Mouse (Mus musculus) gonadal fat pad, adult 2 months (tissue): Measurements from ENCODE around the gene Olfr1532-ps1. TPM values are rescaled to one million over a fixed set of nuclear protein-coding genes. Genes with fewer than 3 reads are reported as not detected.
"Not testable (repeated sequence)": the region's sequence is repeated elsewhere in the genome, so short reads cannot be mapped to it uniquely, and the experiment has no call there.

Source experiments
- DNase-seq: peaks from one replicate; pipeline ENCODE4 v3.0.0-alpha.2; 2012; ENCODE audit warnings: low read depth
- polyA plus RNA-seq: library from polyadenylated mRNA; depleted of rRNA; stranded (reverse); fragments of >200 nt; gene quantifications from 2 replicates; pipeline ENCODE4 v1.2.3, GENCODE M21; 2012; rRNA removed

Olfr1532-ps1 gene
- not detected in 2 replicates for polyA plus RNA-seq

- DNase-seq: no peak
Observed at GRCm38 (mm10) chr7:106907676-106908075, at the start of gene Olfr1532-ps1. TSS of gene Olfr1532-ps1 (plus strand) at chr7:106908001.

GRCm38 (mm10) chr7:106862885-106863284 is 44.9 kb upstream of the Olfr1532-ps1 start, which contains the start of gene Olfr704:
TSS of gene Olfr704 (plus strand) at chr7:106863185.
- DNase-seq: no peak

- no peak for DNase-seq
Observed at GRCm38 (mm10) chr7:106876791-106877190, 31.0 kb upstream of the Olfr1532-ps1 start, which contains the start of gene Olfr705. TSS of gene Olfr705 (minus strand) at chr7:106876891.

- no peak for DNase-seq
Observed at GRCm38 (mm10) chr7:106888062-106888461, 19.7 kb upstream of the Olfr1532-ps1 start, which contains the start of gene Olfr706. TSS of gene Olfr706 (minus strand) at chr7:106888162.

- DNase-seq: not testable (repeated sequence)
Observed at GRCm38 (mm10) chr7:106901141-106901540, 6.7 kb upstream of the Olfr1532-ps1 start, which contains the start of gene Olfr707. TSS of gene Olfr707 (minus strand) at chr7:106901241.

GRCm38 (mm10) chr7:106920961-106921360 is 13.2 kb downstream of the Olfr1532-ps1 start:
- DNase-seq: not testable (repeated sequence)

- DNase-seq: no peak
Observed at GRCm38 (mm10) chr7:106932119-106932518, 24.3 kb downstream of the Olfr1532-ps1 start, which contains the start of gene Olfr709-ps1. TSS of gene Olfr709-ps1 (minus strand) at chr7:106932219.

GRCm38 (mm10) chr7:106948212-106948611 is 40.4 kb downstream of the Olfr1532-ps1 start, which contains the start of gene Olfr710:
TSS of gene Olfr710 (minus strand) at chr7:106948312.
- DNase-seq: no peak

- DNase-seq: no peak
Observed at GRCm38 (mm10) chr7:106963837-106964236, 56.0 kb downstream of the Olfr1532-ps1 start, which contains the start of gene Olfr6. TSS of gene Olfr6 (minus strand) at chr7:106963937.

Other genes with a start within 250 kb of the Olfr1532-ps1 start
- gene Olfr693, start 227.4 kb upstream of the Olfr1532-ps1 start, polyA plus RNA-seq: not detected in 2 replicates
- gene Olfr694, start 216.2 kb upstream of the Olfr1532-ps1 start, polyA plus RNA-seq: not detected in 2 replicates
- not detected in 2 replicates for gene Olfr695, start 191.6 kb upstream of the Olfr1532-ps1 start, polyA plus RNA-seq
- gene Olfr697, start 165.6 kb upstream of the Olfr1532-ps1 start, polyA plus RNA-seq: not detected in 2 replicates
- gene Olfr698, start 152.6 kb upstream of the Olfr1532-ps1 start, polyA plus RNA-seq: not detected in 2 replicates
- not detected in 2 replicates for gene Olfr699, start 114.8 kb upstream of the Olfr1532-ps1 start, polyA plus RNA-seq
- gene Olfr700, start 99.2 kb upstream of the Olfr1532-ps1 start, polyA plus RNA-seq: not detected in 2 replicates
- gene Olfr701, start 93.9 kb upstream of the Olfr1532-ps1 start, polyA plus RNA-seq: 0.14 TPM in 1 of 2 replicates, not detected in the other
- not detected in 2 replicates for gene Olfr702, start 74.1 kb upstream of the Olfr1532-ps1 start, polyA plus RNA-seq
- gene Olfr703, start 64.6 kb upstream of the Olfr1532-ps1 start, polyA plus RNA-seq: not detected in 2 replicates
- not detected in 2 replicates for gene Olfr704, start 44.8 kb upstream of the Olfr1532-ps1 start, polyA plus RNA-seq
- gene Olfr705, start 31.1 kb upstream of the Olfr1532-ps1 start, polyA plus RNA-seq: not detected in 2 replicates
- not detected in 2 replicates for gene Olfr706, start 19.8 kb upstream of the Olfr1532-ps1 start, polyA plus RNA-seq
- gene Olfr707, start 6.8 kb upstream of the Olfr1532-ps1 start, polyA plus RNA-seq: not detected in 2 replicates
- gene Olfr709-ps1, start 24.2 kb downstream of the Olfr1532-ps1 start, polyA plus RNA-seq: not detected in 2 replicates
- not detected in 2 replicates for gene Olfr710, start 40.3 kb downstream of the Olfr1532-ps1 start, polyA plus RNA-seq
- not detected in 2 replicates for gene Olfr6, start 55.9 kb downstream of the Olfr1532-ps1 start, polyA plus RNA-seq
- gene Olfr711, start 67.5 kb downstream of the Olfr1532-ps1 start, polyA plus RNA-seq: not detected in 2 replicates
- gene Olfr2, start 98.1 kb downstream of the Olfr1532-ps1 start, polyA plus RNA-seq: not detected in 2 replicates
- not detected in 2 replicates for gene Olfr713, start 123.2 kb downstream of the Olfr1532-ps1 start, polyA plus RNA-seq
- not detected in 2 replicates for gene Olfr714, start 163.0 kb downstream of the Olfr1532-ps1 start, polyA plus RNA-seq
- not detected in 2 replicates for gene Olfr17, start 185.2 kb downstream of the Olfr1532-ps1 start, polyA plus RNA-seq
- not detected in 2 replicates for gene Olfr715b, start 202.4 kb downstream of the Olfr1532-ps1 start, polyA plus RNA-seq
- not detected in 2 replicates for gene Olfr715, start 223.1 kb downstream of the Olfr1532-ps1 start, polyA plus RNA-seq
- not detected in 2 replicates for gene Olfr716, start 230.3 kb downstream of the Olfr1532-ps1 start, polyA plus RNA-seq